Mouse (Mus musculus): ENCODE measurements around the gene Krt80.

Krt80 gene

DNA sequence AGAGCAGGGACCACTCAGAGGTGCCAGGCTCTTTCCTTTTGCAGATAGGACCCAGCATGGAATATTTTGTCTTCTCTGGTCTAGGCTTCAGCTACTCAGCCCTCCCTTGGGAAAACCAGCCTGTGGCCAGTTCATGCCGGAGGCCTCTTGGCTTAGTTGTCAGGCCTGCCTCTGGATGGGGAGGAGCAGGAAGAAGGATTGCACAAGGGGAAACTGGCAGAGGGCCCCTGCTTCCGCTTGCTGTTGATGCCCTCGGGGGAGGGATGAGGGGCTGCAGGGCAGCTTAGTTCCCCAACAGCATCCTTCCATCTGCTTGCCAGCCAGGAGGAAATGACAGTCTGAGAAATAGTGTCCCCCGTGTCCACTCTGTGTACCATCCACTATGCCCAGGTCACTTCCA is 4.9 kb upstream of the Krt80 start:
- peak; percentile 91 for DNase-seq

DNA sequence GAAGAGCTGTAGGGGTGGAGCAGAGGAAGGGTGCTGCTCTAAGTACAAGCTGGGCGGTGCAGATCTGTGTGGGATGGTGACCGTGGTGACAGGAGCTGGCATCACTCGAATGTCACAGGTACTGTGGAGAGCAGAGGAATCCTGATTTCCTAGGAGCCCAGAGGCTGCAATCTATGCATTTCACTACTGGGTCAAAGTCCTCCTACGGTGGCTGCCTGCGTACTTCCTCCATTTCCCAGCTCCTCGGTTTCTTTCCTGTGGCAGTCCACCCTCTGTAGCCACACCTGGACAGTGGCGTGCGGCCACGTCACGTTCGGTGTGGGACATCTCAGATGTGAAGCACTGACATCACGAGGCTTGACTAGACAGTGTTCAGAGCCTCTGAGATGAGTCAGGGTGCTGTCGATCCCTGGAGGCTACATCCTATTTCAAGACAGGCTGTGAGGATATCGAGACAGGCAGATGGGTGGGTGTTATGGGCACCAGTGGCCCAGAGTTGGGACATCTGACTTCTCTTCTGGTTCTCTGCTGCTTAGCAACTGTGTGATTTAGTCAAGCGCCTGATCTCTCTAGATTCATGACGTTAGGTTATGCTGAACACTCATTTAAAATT is 3.4 kb upstream of the Krt80 start:
- DNase-seq, result no peak

DNA sequence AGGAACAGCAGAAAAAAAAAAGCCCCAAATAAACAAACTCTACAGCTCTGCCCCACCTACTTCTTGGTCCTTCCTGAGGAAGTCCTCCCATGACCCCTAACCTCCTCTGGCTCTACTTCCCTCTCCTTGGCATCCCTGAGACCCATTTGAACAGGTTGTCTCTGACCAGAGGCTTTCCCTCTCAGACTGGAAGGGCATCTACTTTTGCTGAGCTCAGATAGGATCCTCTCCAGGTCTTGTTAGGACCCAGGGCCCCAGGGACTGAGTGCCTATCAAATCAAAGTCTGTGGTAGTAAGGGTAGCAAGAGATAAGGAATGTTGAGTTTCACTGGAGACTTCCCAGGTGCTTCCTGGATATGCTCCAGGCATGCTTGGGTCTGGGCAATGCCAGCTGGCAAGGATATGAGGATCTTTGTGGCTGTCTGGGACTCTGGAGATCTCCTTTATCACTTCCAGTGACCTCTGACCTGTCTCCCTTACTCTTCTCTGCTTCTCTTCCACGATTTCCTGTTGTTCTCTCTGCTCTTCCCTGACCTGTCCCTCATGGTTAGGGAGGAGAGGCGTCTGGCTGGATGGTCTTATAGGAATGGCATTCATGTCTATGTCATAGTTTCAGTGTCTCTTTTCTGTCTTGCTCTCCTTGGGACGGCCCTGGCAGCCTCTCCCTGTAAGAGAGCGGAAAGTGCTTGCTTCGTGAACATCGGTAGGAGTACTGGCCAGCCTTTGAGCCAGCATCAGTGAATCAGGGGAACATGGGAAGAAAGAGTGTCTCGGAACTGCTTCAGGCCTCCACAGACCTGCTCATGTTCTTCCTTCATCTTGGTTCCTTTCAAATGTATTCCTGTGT is 2.4 kb upstream of the Krt80 start:
- DNase-seq, result peak; percentile 58

DNA sequence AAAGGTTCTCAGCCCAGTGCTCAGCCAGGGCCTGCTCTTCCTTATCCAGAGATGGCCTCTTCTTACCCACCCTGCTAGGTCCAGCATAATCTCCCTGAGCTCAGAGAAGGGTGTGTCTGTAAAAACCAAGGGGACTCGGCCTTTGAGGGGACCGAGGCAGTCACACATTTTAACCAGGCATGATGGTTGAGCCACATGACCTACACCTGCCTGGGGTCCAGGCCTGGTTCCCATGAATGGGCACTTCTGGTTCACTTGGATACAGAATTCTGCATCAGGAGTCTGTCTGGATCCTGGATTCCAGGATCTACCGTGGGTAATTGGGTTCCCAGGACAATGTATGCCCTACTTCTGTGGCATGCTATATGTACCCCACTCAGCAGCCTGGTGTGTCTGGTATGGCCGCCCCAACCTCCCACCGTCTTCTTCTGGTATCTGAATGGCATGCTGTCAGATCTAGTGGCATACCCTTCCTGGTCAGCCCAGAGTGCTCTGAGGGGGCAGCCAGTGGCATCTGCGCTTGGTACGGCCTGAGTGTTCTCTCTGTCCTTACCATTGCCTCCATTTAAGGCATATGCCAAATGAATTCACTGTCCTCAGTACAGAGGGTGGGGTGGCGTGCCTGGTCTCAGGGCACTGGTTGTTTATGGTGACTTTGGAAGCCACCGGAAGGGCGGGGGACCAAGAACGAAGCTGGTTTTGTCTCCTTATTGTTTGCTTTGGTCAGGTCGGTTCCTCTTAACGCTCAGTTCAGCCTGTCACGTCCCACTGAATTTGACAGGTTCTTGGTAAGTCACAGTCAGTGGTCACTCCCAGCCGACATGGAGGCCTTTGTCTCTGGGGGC is 1.4 kb upstream of the Krt80 start:
- peak; percentile 72 for DNase-seq

DNA sequence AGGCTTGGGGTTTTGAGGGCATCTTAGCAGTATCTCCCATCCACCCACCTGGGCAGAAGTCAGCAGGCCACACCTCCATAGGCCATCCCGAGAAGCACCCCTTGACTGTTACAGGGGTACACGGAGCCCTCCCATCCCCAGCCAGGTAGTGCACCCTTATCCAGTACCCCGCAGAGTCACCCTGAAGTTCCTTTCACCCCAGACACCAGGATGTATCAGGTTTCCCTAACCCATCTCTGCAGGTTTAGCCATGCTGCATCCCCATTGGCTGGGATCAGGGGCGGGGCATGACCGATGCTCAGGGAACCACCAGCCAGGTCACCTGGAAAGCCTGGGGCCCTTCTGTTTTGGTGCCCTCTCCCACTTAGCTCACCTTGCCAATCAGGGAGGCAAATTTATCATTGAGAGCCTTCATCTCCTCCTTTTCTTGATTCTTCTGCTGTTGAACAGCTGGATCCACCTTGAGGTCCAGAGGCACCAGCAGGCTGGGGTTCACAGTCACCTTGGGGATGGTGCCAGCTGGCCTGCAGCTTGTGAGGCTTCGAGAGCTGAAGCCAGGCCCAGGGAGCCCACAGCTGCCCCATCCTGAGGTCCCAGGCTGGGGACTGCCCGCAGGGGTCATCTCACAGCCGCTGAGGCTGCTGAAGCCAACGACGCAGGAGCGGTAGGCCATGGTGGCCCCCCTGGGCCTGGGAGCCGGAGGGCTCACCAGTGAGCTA is 421 bp downstream of the Krt80 start:
- DNase-seq, result peak; percentile 56

DNA sequence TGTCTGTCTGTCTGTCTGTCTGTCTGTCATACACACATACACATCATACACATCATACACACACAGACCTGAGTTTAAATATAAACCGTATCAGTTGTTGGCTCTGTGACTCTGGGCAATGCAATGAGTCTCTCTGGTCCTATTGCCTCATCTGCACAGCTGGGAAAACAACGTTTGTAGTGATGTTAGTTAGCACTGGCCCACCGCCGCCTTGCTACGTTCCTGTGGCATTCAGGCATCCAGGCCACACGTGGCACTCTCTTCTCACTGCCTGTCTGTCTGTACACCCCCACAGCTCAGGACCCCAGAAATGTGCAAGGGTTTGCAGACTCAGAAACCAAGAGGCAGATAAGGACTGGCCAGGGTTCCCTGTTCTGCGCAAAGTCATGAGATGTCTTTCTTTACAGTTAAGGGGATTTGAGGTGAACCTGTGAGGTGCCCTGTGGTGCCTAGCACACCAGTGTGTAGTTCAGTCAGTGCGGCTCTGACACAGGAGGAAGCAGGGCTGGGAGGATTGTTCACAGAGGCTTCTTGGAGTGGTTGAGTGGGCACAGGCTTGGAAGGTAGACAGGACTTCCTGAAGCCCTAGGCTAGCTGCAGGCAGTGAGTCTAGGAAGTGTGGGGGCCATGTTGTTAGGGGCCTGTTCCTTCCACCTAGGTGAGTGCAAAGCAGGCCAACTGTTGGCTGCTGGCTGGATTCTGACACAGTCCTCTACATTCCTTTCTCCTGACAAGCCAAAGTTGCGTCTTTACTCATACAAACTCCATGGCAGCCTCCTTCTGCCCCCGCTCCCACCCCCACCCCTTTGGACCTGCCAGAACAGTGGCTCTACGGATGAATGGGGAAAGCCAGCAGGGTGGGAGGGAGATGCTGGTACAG is 1.2 kb downstream of the Krt80 start:
- DNase-seq, result peak; percentile 59

DNA sequence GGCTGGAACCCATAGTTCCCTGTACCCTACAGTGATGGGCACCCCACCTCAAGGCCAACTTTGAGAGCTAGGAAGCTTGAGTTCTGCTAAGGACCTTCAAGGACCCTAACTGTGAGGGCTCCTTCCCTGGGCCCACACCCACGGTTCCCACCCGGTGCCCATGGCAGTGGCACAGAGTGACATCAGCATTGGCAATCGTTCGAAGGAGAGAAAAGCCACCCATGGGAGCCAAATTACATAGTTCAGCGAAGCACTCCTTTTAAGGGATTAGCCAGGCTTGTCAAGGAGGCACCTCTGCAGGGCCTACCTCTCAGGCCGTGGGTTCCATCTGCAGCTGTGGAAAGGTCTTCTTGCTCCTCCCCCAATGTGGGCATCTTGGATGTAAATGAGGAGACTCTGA is 1.9 kb downstream of the Krt80 start:
- no peak for DNase-seq

DNA sequence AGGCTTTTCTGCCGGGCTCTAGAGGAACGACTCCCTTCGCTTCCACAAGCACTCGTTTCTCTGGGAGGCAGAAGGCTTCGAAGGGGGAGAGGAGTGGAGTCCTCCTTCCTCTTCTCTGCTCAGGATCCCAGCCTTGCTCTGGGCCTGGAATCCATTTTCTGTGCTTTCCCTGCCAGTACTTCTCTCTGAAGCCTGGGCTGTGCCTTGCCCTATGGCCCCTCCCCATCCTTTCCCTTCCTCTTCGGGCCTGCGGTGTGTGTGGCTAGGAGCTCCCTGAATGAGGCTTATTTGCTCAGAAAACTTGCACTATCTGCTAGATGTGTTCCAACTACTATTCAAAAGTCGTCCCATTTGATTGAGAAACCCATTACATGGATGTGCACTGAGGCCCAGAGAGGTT is 2.5 kb downstream of the Krt80 start:
- DNase-seq, result no peak

DNA sequence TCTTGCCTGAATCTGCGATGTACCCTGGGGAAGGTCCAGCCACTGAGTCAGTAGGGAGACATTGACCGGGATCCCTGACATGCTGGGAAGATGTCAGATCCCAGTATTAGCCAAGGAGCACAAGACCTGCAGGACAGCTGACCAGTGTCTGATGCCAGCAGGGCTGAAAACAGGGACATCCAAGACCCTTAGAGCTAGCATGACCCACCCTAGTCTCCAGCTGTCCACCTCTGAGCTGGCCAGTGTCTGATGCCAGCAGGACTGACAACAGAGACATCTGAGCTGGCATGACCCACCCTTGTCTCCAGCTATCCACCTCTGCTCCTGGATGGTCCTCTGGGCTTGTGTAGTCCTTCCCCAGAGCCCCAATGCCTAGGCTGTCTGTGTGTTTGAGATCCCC is 3.0 kb downstream of the Krt80 start:
- no peak for DNase-seq

DNA sequence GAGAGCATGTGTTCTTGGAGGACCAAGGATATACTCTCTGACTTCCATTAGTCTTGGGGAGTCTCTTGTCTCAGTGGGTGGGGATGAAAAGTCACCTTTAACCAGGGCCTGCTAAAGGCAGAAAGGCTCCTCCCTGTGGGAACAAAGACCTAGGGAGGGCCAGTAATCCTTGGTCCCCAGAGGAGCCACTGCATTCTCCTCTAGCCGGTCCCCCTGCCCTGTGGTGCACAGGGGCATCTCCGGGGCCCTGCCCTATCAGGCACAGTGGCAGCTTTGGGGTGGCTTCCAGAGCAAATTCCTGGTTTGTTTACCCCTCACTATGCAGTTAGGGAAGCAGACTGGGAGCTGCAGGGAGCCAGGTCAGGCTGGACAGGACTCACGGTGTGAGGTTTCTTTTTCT is 3.5 kb downstream of the Krt80 start:
- no peak for DNase-seq

DNA sequence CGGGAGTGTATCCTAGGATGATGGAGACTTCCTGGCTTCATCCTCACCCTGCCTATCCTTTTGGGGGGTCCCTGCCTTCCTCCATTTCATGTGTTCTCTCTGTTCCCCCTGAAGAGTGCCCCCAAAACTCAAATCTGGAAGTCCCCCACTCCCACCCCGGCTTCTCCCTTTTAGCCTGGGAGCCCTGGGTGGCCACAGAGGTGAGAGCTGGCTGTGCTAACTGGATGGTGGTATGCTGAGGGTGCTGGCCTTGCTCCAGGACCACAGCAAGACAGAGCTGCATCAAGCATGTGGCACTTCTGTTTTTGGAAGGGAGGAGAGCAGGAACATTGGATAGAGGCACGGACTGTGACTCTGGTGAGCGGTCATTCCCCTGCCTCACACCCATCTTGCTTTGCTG is 4.2 kb downstream of the Krt80 start:
- no peak for DNase-seq

DNA sequence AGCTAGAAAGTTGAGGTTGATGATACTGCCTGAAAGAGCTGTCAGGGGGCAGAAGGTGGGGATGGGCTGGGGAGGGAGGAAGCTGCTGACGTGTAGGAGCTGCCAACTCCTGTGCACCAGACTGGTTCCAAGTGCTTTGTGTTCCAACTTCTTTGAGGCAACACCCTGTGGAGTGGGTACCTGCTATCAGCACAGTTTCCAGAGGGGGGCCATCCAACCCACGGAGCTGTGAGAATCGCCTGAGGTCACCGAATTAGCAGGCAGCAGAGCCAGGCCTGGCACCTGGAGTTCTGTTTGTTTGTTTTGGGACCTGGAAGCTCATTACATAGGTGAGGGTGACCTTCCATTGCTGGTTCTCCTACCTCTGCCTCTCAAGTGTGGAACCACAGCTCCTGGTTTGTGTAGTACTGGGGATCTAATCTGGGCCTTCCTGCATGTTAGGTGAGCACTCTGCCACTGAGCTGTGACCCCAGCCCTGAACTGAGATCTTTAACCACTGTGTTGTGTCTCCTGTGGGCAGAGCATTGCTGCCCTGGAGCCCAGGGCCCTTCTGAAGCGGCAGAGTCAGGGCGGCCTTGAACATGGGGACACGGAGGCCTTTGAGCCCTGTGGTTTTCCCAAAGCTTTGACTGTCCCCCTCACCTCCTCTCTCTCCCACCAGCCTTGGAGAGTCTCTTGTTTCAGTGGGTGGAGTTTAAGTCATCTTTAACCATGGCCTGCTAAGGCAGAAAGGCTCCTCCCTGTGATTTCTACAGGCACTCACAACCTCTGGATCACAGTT is 4.9 kb downstream of the Krt80 start:
- DNase-seq, result peak; percentile 58

DNA sequence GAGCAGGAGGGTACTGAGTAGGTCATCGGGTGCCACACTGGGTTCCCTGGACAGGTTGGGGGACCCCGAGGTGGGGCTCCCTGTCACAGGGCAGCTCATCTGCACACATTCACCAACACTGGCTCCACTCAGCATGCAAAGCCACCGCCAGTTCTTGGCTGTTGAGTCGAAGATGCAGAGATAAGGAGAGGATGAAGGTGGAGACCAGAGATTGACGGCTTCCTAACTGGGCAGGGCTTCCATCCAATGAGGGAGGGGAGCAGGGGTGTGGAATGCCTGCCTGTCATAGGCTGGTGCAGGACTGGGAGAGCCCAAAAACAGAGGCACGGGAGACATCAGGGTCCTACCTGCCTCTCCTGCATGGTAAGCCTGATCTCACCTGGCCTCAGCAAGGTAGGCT is 5.5 kb downstream of the Krt80 start:
- peak; percentile 55 for DNase-seq

DNA sequence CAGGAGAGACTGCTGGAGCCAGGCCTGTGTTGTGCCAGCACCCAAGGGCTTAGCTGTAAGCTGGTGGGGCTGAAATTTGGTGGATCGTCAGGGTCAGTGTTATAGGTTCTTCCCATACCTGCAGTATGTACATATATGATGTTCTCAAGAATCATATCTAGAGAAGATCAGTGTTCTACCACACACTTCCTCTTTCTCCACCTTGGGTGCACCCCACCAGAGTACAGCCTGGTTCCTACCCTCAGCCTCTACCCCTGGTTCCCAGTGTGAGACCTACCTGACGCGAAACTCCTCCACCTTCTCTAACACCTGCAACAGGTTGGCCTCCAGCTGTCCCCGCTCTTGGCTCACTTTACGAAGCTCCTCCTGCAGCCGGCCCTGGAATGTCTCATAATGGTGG is 6.0 kb downstream of the Krt80 start:
- DNase-seq, result peak; percentile 3

DNA sequence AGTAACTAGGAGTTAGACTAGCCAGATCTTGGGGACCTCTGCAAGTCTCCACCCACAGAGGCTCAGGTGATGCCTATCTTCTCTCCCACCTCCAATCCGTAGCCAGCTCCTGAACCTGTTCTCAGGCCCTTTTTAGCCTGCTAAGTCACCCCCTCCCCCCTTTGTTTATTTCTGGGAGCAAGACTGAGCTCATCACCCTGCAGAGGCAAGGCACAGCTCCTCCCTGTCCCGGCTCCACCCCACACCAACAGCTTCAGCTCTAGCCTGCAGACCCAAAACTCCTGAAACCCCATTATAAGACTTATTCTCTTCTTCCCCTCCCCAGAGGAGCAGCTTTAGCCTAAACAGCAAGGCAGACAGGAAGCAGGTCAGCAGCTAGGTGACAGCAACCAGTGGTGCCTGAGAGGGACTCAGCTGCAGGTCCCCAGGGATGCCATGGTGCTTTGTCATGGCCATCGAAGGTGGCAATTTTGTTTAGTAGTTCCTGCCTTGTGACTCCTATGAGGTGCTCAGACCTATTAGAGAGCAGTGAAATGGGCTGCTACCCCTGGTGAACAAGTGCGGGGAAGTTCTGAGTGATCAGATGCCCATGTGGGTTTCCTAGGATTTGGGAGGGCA is 7.5 kb downstream of the Krt80 start:
- DNase-seq, result peak; percentile 63

DNA sequence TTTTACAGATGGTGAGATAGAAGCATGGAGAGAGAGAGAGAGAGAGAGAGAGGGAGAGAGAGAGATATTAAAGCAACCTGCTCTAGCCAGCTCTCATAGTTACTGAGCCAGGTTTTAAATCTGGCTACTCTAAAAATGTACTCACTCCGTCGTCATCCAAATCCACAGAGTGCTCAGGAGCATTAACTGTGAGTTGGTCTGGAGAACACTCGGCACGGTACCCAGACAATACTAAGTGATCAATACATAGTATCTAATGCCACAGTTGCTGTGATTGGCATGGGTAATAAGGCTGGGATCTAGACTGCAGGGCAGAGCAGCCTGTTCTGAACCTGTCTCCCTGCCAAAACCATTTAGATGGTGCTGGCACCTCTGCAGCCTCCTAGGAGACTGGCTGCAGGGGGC is 14.6 kb downstream of the Krt80 start:
- no peak for DNase-seq

DNA sequence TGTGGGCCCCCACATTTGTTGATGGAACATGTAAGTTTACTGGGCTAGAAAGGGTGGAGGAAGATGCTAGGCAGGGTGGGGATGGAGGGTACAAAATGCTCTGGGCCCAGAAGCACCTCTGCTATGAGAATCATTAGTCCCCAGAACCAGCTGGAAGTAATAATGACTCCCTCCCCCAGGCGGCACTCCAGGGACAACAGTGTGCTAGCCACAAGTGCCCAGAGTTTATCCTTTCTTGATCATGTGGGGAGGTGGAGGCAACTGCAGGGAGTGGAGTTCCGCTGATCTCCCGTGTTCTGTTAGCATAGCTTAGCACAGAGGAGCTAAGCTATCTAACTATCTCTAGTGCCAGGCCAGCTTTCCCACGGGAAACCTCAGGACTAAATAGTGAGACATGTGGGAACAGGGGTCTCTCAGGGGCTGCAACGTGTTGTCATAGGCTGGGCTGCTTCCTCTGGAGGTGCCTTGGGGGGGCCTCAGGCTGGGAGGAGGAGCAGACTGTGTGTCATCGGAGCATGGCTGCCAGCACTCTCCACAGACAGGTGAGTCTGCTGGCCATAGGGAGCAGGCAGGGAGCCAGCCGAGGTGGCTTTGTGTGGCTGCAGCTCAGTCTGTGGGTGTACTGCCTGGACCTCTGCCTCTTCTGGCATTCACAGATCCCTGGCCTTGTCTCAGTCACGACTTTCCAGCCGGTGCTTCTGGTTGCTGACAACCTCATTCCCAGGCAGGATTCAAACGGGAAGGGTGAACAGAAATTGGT is 17.1 kb downstream of the Krt80 start:
- no peak for DNase-seq

DNA sequence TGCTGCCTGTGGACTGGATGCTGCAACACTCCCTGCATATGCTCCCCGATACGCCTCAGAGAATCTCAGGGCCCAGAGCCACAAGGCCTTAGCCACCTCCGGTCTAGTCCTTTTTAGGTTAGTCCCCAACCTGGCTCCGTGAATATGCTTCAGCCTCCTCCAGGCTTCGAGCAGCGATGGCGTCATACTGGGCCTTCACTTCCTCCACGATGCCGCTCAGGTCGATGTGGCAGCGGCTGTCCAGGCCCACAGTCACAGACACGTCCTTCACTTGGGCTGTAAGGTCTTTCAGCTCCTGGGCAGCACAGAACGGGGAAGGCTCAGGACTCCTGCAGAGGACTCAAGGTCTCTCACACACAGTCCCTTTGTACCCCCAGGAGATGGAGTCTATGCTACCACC is 17.9 kb downstream of the Krt80 start:
- DNase-seq, result no peak

DNA sequence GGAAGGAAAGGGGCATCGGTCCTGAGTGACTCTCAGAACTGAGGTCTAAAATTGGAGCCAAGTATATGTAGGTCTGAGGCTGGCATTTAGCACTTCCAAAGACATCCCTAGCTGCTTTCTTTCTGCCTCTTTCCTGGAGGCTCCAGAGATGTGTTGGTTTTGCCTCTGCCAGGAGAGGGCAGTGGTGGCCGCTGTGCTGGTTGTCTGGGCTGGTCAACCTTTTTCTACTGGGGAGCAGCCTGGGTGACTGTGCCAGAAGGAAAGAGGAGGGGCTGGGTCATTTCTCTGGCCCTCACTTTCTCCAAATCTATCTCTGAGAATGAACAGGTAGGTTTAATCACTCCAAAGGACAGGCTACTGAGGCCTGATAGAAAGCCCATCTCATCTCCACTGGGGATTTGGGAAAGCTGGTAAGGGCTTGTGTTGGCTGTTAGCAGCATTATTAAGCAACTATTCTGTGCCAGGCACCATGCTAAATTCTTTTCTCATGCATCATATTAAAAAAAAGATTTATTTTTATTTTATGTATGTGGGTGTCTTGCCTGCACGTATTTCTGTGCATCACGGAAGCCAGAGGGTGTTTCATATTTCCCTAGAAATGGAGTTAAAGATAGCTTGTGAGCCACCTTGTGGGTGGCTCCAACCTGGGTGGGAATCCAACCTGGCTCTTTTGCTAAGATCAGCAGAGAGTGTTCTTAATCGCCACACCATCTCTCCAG is 28.0 kb downstream of the Krt80 start:
- DNase-seq, result peak; percentile 82

All from lung, postnatal 10 days (tissue).